ENCODE assay signal across 19 mouse cellular contexts in the genomic region with DNA sequence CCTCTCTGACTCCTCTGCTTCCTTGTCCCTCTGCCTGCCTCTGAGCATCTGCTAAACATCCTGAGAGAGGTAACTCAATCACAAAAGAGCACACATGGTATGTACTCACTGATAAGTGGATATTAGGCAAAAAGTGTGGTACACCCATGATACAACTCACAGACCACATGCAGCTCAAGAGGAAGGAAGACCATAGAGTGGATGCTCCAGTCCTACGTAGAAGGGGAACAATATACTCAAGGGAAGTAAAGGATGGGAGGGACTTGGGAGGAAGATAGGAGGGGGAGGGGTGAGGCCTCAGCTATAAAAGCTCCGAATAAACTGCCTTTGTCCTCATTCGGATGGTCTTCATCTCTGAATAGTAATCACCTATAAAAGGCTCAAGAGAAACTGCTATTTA.
A peak's percentile ranks its signal among the peaks of the same experiment; 100 is the strongest.
DNase-seq lines count a peak whose midpoint lies in the region; ATAC-seq lines count a peak whose summit lies in the region.
"Had no signal": no experiment of that assay in that cellular context is flagged by ENCODE, and none has a peak within 500 bp of the region (broad histone marks: within the 10 kb centered on the region; RNA-seq: fewer than 3 reads in every experiment).

No protein-coding gene starts in this region.

- H3K4me2 ChIP-seq in neural tube, embryonic 12.5 days (replicated peaks): no peak overlapping the region
- no peak overlapping the region for H3K4me2 ChIP-seq in neural tube, embryonic 15.5 days
- H3K4me2 ChIP-seq: embryonic facial prominence, embryonic 12.5 days; forebrain, embryonic 13.5 days; forebrain, embryonic 15.5 days had no signal

- no peak overlapping the region for H3K9ac ChIP-seq in neural tube, embryonic 12.5 days
- no peak overlapping the region for H3K9ac ChIP-seq in neural tube, embryonic 15.5 days (replicated peaks)
- H3K9ac ChIP-seq: embryonic facial prominence, embryonic 12.5 days; forebrain, embryonic 13.5 days; forebrain, embryonic 15.5 days; forebrain, postnatal 0 days had no signal

- 20% methylated on average over 3 of the region's 3 CpGs for WGBS in neural tube, embryonic 12.5 days
- 18% methylated on average over 3 of the region's 3 CpGs for WGBS in neural tube, embryonic 15.5 days

- H3K36me3 ChIP-seq in neural tube, embryonic 12.5 days: no peaks in the 10 kb centered on the region
- no peaks in the 10 kb centered on the region for H3K36me3 ChIP-seq in neural tube, embryonic 15.5 days
- H3K36me3 ChIP-seq: embryonic facial prominence, embryonic 10.5 days; embryonic facial prominence, embryonic 12.5 days; forebrain, embryonic 15.5 days had no signal

- H3K27ac ChIP-seq in neural tube, embryonic 12.5 days: no peak overlapping the region
- no peak overlapping the region for H3K27ac ChIP-seq in neural tube, embryonic 15.5 days (replicated peaks)
- H3K27ac ChIP-seq: embryonic facial prominence, embryonic 10.5 days; embryonic facial prominence, embryonic 12.5 days; forebrain, embryonic 13.5 days; forebrain, embryonic 15.5 days had no signal

- H3K4me3 ChIP-seq in neural tube, embryonic 12.5 days: no peak overlapping the region
- no peak overlapping the region for H3K4me3 ChIP-seq in neural tube, embryonic 15.5 days (replicated peaks)
- H3K4me3 ChIP-seq: embryonic facial prominence, embryonic 10.5 days; embryonic facial prominence, embryonic 12.5 days; forebrain, embryonic 13.5 days; forebrain, embryonic 15.5 days had no signal

- ATAC-seq in neural tube, embryonic 12.5 days (ENCODE audit: low FRiP score, low read depth): 0 out of 2 replicates have a peak, but pooled peaks have one; percentile 33
- no peak for ATAC-seq in neural tube, embryonic 15.5 days (ENCODE audit: low FRiP score)
- peak; percentile 62 for ATAC-seq in granulocyte monocyte progenitor cell, adult 5-6 weeks (replicated peaks; ENCODE audit: poor library complexity, severe bottlenecking)
- ATAC-seq: forebrain, embryonic 13.5 days; forebrain, embryonic 15.5 days; forebrain, postnatal 0 days had no signal

- no peaks in the 10 kb centered on the region for H3K4me1 ChIP-seq in neural tube, embryonic 12.5 days
- H3K4me1 ChIP-seq in neural tube, embryonic 15.5 days: no peaks in the 10 kb centered on the region
- H3K4me1 ChIP-seq: embryonic facial prominence, embryonic 10.5 days; embryonic facial prominence, embryonic 12.5 days; forebrain, embryonic 13.5 days; forebrain, embryonic 15.5 days had no signal

- DNase-seq in kidney, postnatal 10 days: no peak
- DNase-seq in heart, adult 9 months (ENCODE audit: low spot score in 2 of 2): no peak
- DNase-seq: adrenal gland, adult 2 months; adrenal gland, postnatal 10 days; adrenal gland, postnatal 25 days; cerebellum, adult 11 months; cerebellum, adult 18-20 months; cerebellum, adult 8-10 months; cerebellum, adult 9-11 months; cerebellum, postnatal 14 days; cerebellum, postnatal 36 days; forebrain, postnatal 0 days had no signal

- no peaks in the 10 kb centered on the region for H3K9me3 ChIP-seq in neural tube, embryonic 12.5 days
- H3K9me3 ChIP-seq in neural tube, embryonic 15.5 days (replicated peaks): no peaks in the 10 kb centered on the region
- H3K9me3 ChIP-seq: embryonic facial prominence, embryonic 10.5 days; embryonic facial prominence, embryonic 12.5 days; forebrain, embryonic 13.5 days; forebrain, embryonic 15.5 days had no signal

- H3K27me3 ChIP-seq in neural tube, embryonic 12.5 days (replicated peaks): no peaks in the 10 kb centered on the region
- no peaks in the 10 kb centered on the region for H3K27me3 ChIP-seq in neural tube, embryonic 15.5 days (replicated peaks)
- H3K27me3 ChIP-seq: embryonic facial prominence, embryonic 12.5 days; forebrain, embryonic 13.5 days; forebrain, embryonic 15.5 days had no signal
